Mouse (Mus musculus) embryo, embryonic 9.5 days (tissue): ENCODE data around the gene Plxna2.

Experiments
- DNase-seq: peaks from one replicate; pipeline ENCODE4 v3.0.0-alpha.2; 2017; ENCODE audit errors: extremely low spot score

The Plxna2 gene

GRCm38 (mm10) chr1:194617918-194618317 is at the start of gene Plxna2:
TSS of gene Plxna2 (plus strand) at chr1:194618218.
- DNase-seq, result no peak

- DNase-seq, result no peak
These were observed 44.1 kb upstream of the Plxna2 start for GRCm38 (mm10) chr1:194573870-194574269.

- DNase-seq, result no peak
These were observed 39.7 kb upstream of the Plxna2 start for GRCm38 (mm10) chr1:194578270-194578669.

GRCm38 (mm10) chr1:194580539-194580938 is 37.5 kb upstream of the Plxna2 start:
- no peak for DNase-seq

- no peak for DNase-seq
These were observed 31.3 kb upstream of the Plxna2 start for GRCm38 (mm10) chr1:194586670-194587069.

GRCm38 (mm10) chr1:194587532-194587931 is 30.5 kb upstream of the Plxna2 start:
- DNase-seq, result no peak

- DNase-seq, result no peak
These were observed 29.9 kb upstream of the Plxna2 start for GRCm38 (mm10) chr1:194587956-194588668.

GRCm38 (mm10) chr1:194588711-194589451 is 29.1 kb upstream of the Plxna2 start:
- no peak for DNase-seq

GRCm38 (mm10) chr1:194593155-194593554 is 24.9 kb upstream of the Plxna2 start:
- DNase-seq, result no peak

- no peak for DNase-seq
These were observed 10.4 kb upstream of the Plxna2 start for GRCm38 (mm10) chr1:194607406-194608261.

GRCm38 (mm10) chr1:194610516-194610915 is 7.5 kb upstream of the Plxna2 start:
- DNase-seq, result no peak

- DNase-seq, result no peak
These were observed 5.4 kb upstream of the Plxna2 start for GRCm38 (mm10) chr1:194612628-194613027.

GRCm38 (mm10) chr1:194613271-194613834 is 4.7 kb upstream of the Plxna2 start:
- no peak for DNase-seq

GRCm38 (mm10) chr1:194613923-194614830 is 3.8 kb upstream of the Plxna2 start:
- no peak for DNase-seq

- no peak for DNase-seq
These were observed 1.9 kb upstream of the Plxna2 start for GRCm38 (mm10) chr1:194616136-194616535.

- peak; percentile 86 for DNase-seq
These were observed 858 bp downstream of the Plxna2 start for GRCm38 (mm10) chr1:194618841-194619311.

- DNase-seq, result peak; percentile 85
These were observed 1.6 kb downstream of the Plxna2 start for GRCm38 (mm10) chr1:194619353-194620244.

- peak; percentile 73 for DNase-seq
These were observed 2.4 kb downstream of the Plxna2 start for GRCm38 (mm10) chr1:194620245-194620991.

- no peak for DNase-seq
These were observed 4.2 kb downstream of the Plxna2 start for GRCm38 (mm10) chr1:194622174-194622573.
